Mouse (Mus musculus) liver, postnatal 0 days (tissue): ENCODE data around the gene Gm42715. TPM values are rescaled to one million over a fixed set of nuclear protein-coding genes. Genes with fewer than 3 reads are reported as not detected.
A peak's percentile ranks its signal among the peaks of the same experiment; 100 is the strongest.

Experiments
- ATAC-seq: fragments of 200-750 bp; cut with Nextera tagmentation; 2 replicates; pipeline ENCODE4 v1.8.0; 2017; ENCODE audit warnings: mild to moderate bottlenecking, moderate library complexity
- DNase-seq: peaks from one replicate; pipeline ENCODE4 v3.0.0-alpha.2; 2016
- H3K27ac ChIP-seq: fragments of 300-500 bp; sonication (generic); 2 replicates; pipeline ENCODE4 v1.5.1; 2014; ENCODE audit warnings: antibody characterized with exemption, moderate library complexity, mild to moderate bottlenecking, low read depth
- H3K27me3 ChIP-seq: fragments of 300-500 bp; sonication (generic); 2 replicates; pipeline ENCODE4 v1.6.1; 2014; ENCODE audit warnings: low read length, control low read depth, mixed read lengths; ENCODE audit not compliant: insufficient read depth
- H3K36me3 ChIP-seq: fragments of 300-500 bp; sonication (generic); replicated peaks from 2 replicates; pipeline ENCODE4 v1.6.1; 2014; ENCODE audit warnings: mild to moderate bottlenecking, control low read depth, low read length, moderate library complexity, mixed read lengths; ENCODE audit not compliant: insufficient read depth
- H3K4me1 ChIP-seq: fragments of 300-500 bp; sonication (generic); 2 replicates; pipeline ENCODE4 v1.6.1; 2014; ENCODE audit warnings: antibody characterized with exemption, mild to moderate bottlenecking, control low read depth; ENCODE audit not compliant: insufficient read depth
- H3K4me2 ChIP-seq: fragments of 300-500 bp; sonication (generic); 2 replicates; pipeline ENCODE4 v1.6.1; 2014; ENCODE audit warnings: low read depth, mild to moderate bottlenecking, low read length, moderate library complexity, mixed read lengths
- H3K4me3 ChIP-seq: fragments of 300-500 bp; sonication (generic); 2 replicates; pipeline ENCODE4 v1.5.1; 2014; ENCODE audit warnings: low read depth, low read length
- H3K9ac ChIP-seq: fragments of 300-500 bp; sonication (generic); replicated peaks from 2 replicates; pipeline ENCODE4 v1.6.1; 2014; ENCODE audit warnings: mild to moderate bottlenecking, moderate library complexity
- H3K9me3 ChIP-seq: fragments of 300-500 bp; sonication (generic); 2 replicates; pipeline ENCODE4 v1.6.1; 2016; ENCODE audit warnings: mild to moderate bottlenecking, control low read depth, low read length, mixed read lengths
- CTCF ChIP-seq: sonication (generic); IDR thresholded peaks from 2 replicates; pipeline ENCODE4 v1.5.1; 2016; ENCODE audit warnings: antibody characterized with exemption, low read depth
- EP300 ChIP-seq: IDR thresholded peaks from 2 replicates; pipeline ENCODE4 v1.6.1; 2016; ENCODE audit warnings: antibody characterized with exemption, low read depth, mild to moderate bottlenecking
- WGBS: fragments of 180-500 bp; shearing (Covaris S2); extraction: QIAGEN DNeasy Blood & Tissue Kit; methylation state at CpG from one replicate; pipeline ENCODE4 v1.1.7; 2014; ENCODE audit not compliant: insufficient replicate concordance; 5-methylcytosine and 5-hydroxymethylcytosine counted together
- polyA plus RNA-seq: library from polyadenylated mRNA; unstranded; fragments of >200 nt; fragmentation: Nextera tagmentation; extraction: Ambion mirVana; gene quantifications from 2 replicates; pipeline ENCODE4 v1.2.1, GENCODE M21; 2015

Gm42715 gene
- polyA plus RNA-seq, 1 experiment from 2014 or later: 4.1 TPM

- H3K4me1 ChIP-seq: no peaks in the 10 kb centered on the region
- no peak for TF ChIP-seq CTCF
- no peak for TF ChIP-seq EP300
- H3K36me3 ChIP-seq: peaks cover 93% of the 10 kb centered on the region
- no peaks in the 10 kb centered on the region for H3K27me3 ChIP-seq
- no peak overlapping the region for H3K9ac ChIP-seq
- no peak overlapping the region for H3K4me2 ChIP-seq
- no peak overlapping the region for H3K27ac ChIP-seq
- no peaks in the 10 kb centered on the region for H3K9me3 ChIP-seq
- 92% methylated on average over 17 of the region's 17 CpGs for WGBS
- H3K4me3 ChIP-seq: no peak overlapping the region
- no peak for DNase-seq
- no peak for ATAC-seq
Measured at GRCm38 (mm10) chr7:127596747-127597146, 77.4 kb downstream of the Gm42715 start.

GRCm38 (mm10) chr7:127600612-127601011 lies 81.2 kb downstream of the Gm42715 start:
- Histone ChIP-seq H3K36me3 (peaks cover 83% of the 10 kb centered on the region), H3K27me3 (no peaks in the 10 kb centered on the region), H3K27ac (no peak overlapping the region), H3K9me3 (no peaks in the 10 kb centered on the region), H3K4me1 (no peaks in the 10 kb centered on the region), H3K4me3 (no peak overlapping the region), H3K4me2 (no peak overlapping the region), H3K9ac (no peak overlapping the region)
- TF ChIP-seq CTCF: no peak
- TF ChIP-seq EP300: no peak
- DNase-seq (no peak), ATAC-seq (no peak)
- WGBS: 91% methylated on average over 7 of the region's 7 CpGs

- peaks cover 72% of the 10 kb centered on the region for H3K36me3 ChIP-seq
- ATAC-seq: no peak
- 83% methylated on average over 4 of the region's 4 CpGs for WGBS
Measured at GRCm38 (mm10) chr7:127601735-127602134, 82.4 kb downstream of the Gm42715 start.

GRCm38 (mm10) chr7:127602903-127603302 lies 83.5 kb downstream of the Gm42715 start:
- H3K4me2 ChIP-seq: no peak overlapping the region
- ATAC-seq (no peak), DNase-seq (no peak)
- H3K4me1 ChIP-seq: no peaks in the 10 kb centered on the region
- no peak overlapping the region for H3K27ac ChIP-seq
- no peak for TF ChIP-seq CTCF
- no peak for TF ChIP-seq EP300
- WGBS: 91% methylated on average over 2 of the region's 2 CpGs
- no peaks in the 10 kb centered on the region for H3K27me3 ChIP-seq
- no peak overlapping the region for H3K9ac ChIP-seq
- peaks cover 63% of the 10 kb centered on the region for H3K36me3 ChIP-seq
- no peaks in the 10 kb centered on the region for H3K9me3 ChIP-seq
- H3K4me3 ChIP-seq: no peak overlapping the region

More at GRCm38 (mm10) chr7:127601735-127602134, 82.4 kb downstream of the Gm42715 start:
- no peak overlapping the region for H3K9ac ChIP-seq
- DNase-seq: no peak
- no peaks in the 10 kb centered on the region for H3K4me1 ChIP-seq
- H3K27ac ChIP-seq: no peak overlapping the region
- H3K27me3 ChIP-seq: no peaks in the 10 kb centered on the region
- TF ChIP-seq EP300 (no peak), CTCF (peak; percentile 26)
- H3K4me2 ChIP-seq: no peak overlapping the region
- no peak overlapping the region for H3K4me3 ChIP-seq
- H3K9me3 ChIP-seq: no peaks in the 10 kb centered on the region

GRCm38 (mm10) chr7:127604256-127604655 lies 84.9 kb downstream of the Gm42715 start:
- no peak for DNase-seq
- Histone ChIP-seq H3K36me3 (peaks cover 60% of the 10 kb centered on the region), H3K27me3 (no peaks in the 10 kb centered on the region), H3K4me1 (no peaks in the 10 kb centered on the region), H3K4me2 (no peak overlapping the region), H3K27ac (no peak overlapping the region), H3K9ac (no peak overlapping the region), H3K4me3 (no peak overlapping the region), H3K9me3 (no peaks in the 10 kb centered on the region)
- no peak for ATAC-seq
- WGBS: 78% methylated on average over 10 of the region's 10 CpGs
- TF ChIP-seq EP300: no peak
- TF ChIP-seq CTCF: no peak

GRCm38 (mm10) chr7:127607150-127607549 lies 87.8 kb downstream of the Gm42715 start:
- Histone ChIP-seq H3K4me2 (no peak overlapping the region), H3K9ac (no peak overlapping the region), H3K4me3 (no peak overlapping the region), H3K9me3 (no peaks in the 10 kb centered on the region), H3K27me3 (no peaks in the 10 kb centered on the region), H3K36me3 (peaks cover 53% of the 10 kb centered on the region), H3K27ac (no peak overlapping the region), H3K4me1 (no peaks in the 10 kb centered on the region)
- 80% methylated on average over 6 of the region's 6 CpGs for WGBS
- DNase-seq: no peak
- ATAC-seq: no peak
- TF ChIP-seq CTCF: no peak
- TF ChIP-seq EP300: no peak

- peaks cover 33% of the 10 kb centered on the region for H3K36me3 ChIP-seq
- ATAC-seq: no peak
Measured at GRCm38 (mm10) chr7:127611011-127611410, 91.6 kb downstream of the Gm42715 start.

More at GRCm38 (mm10) chr7:127611011-127611410, 91.6 kb downstream of the Gm42715 start:
- DNase-seq: no peak
- Histone ChIP-seq H3K27ac (no peak overlapping the region), H3K4me1 (peaks cover 10% of the 10 kb centered on the region), H3K27me3 (no peaks in the 10 kb centered on the region), H3K9me3 (no peaks in the 10 kb centered on the region), H3K4me3 (no peak overlapping the region), H3K4me2 (no peak overlapping the region), H3K9ac (no peak overlapping the region)
- TF ChIP-seq CTCF: no peak
- TF ChIP-seq EP300: no peak
- 92% methylated on average over 29 of the region's 29 CpGs for WGBS
